Mouse (Mus musculus) MEL (cell line): Measurements from ENCODE around the gene Agbl1. TPM values are rescaled to one million over a fixed set of nuclear protein-coding genes. Genes with fewer than 3 reads are reported as not detected.

Experiments
- DNase-seq: peaks from one replicate; pipeline ENCODE4 v3.0.0; 2011; ENCODE audit warnings: low read depth, low spot score
- H3K27ac ChIP-seq: 2 replicates; pipeline ENCODE4 v1.5.1; 2012; ENCODE audit warnings: low read depth, mild to moderate bottlenecking, control low read depth, low read length, moderate library complexity; ENCODE audit not compliant: control insufficient read depth
- H3K27me3 ChIP-seq, 2 experiments: fragments of 150-350 bp in 1 of 2; sonication (generic) in 1 of 2; 2 replicates each; pipeline ENCODE4 v1.6.1; 2012; ENCODE audit warnings: low read length in 2 of 2, mild to moderate bottlenecking in 2 of 2, improper control_type of control experiment in 1 of 2, moderate library complexity in 1 of 2; ENCODE audit not compliant: insufficient read depth in 2 of 2, control insufficient read depth in 1 of 2
- H3K36me3 ChIP-seq, 2 experiments: 2 replicates each; pipeline ENCODE4 v1.6.1; 2012 to 2014; ENCODE audit warnings: low read length in 2 of 2, improper control_type of control experiment in 1 of 2, inconsistent platforms in 1 of 2, mild to moderate bottlenecking in 1 of 2; ENCODE audit not compliant: insufficient read depth in 2 of 2, control insufficient read depth in 1 of 2
- H3K4me1 ChIP-seq, 2 experiments: fragments of 150-350 bp in 1 of 2; sonication (generic) in 1 of 2; 2 replicates each; pipeline ENCODE4 v1.6.1; 2012; ENCODE audit warnings: low read length in 2 of 2, improper control_type of control experiment in 1 of 2, mild to moderate bottlenecking in 1 of 2; ENCODE audit not compliant: insufficient read depth in 2 of 2, control insufficient read depth in 1 of 2
- H3K4me3 ChIP-seq, 2 experiments: fragments of 150-350 bp in 1 of 2; sonication (generic) in 1 of 2; 2 replicates each; pipeline ENCODE4 v1.5.1; 2012; ENCODE audit warnings: low read depth in 2 of 2, low read length in 2 of 2, mild to moderate bottlenecking in 2 of 2, moderate library complexity in 2 of 2, control low read depth in 1 of 2, improper control_type of control experiment in 1 of 2; ENCODE audit not compliant: control insufficient read depth in 1 of 2, insufficient read depth in 1 of 2
- H3K79me2 ChIP-seq: 2 replicates; pipeline ENCODE4 v1.6.1; 2012; ENCODE audit warnings: mild to moderate bottlenecking, low read length, moderate library complexity; ENCODE audit not compliant: control insufficient read depth, poor library complexity, insufficient read depth
- H3K9ac ChIP-seq: 2 replicates; pipeline ENCODE4 v1.6.1; 2012; ENCODE audit warnings: low read depth, mild to moderate bottlenecking, control low read depth, low read length, moderate library complexity; ENCODE audit not compliant: control insufficient read depth, poor library complexity, severe bottlenecking
- H3K9me3 ChIP-seq: fragments of 150-350 bp; sonication (generic); replicated peaks from 2 replicates; pipeline ENCODE4 v1.6.1; 2012; ENCODE audit warnings: mild to moderate bottlenecking, low read length, improper control_type of control experiment, moderate library complexity; ENCODE audit not compliant: insufficient read depth
- BHLHE40 ChIP-seq: IDR thresholded peaks from 2 replicates; pipeline ENCODE4 v1.6.1; 2012; ENCODE audit warnings: low read depth, mild to moderate bottlenecking, inconsistent platforms, low read length, improper control_type of control experiment, borderline replicate concordance
- CHD2 ChIP-seq: IDR thresholded peaks from 2 replicates; pipeline ENCODE4 v1.6.1; 2011; ENCODE audit warnings: low read length, improper control_type of control experiment
- CTCF ChIP-seq, 3 experiments: IDR thresholded peaks in 2 of 3; conservative IDR thresholded peaks in 1 of 3; 2 replicates each; pipeline ENCODE4 v1.5.1; 2011 to 2012; ENCODE audit warnings: low read length in 3 of 3, low read depth in 2 of 3, mild to moderate bottlenecking in 2 of 3, improper control_type of control experiment in 1 of 3, inconsistent platforms in 1 of 3, mixed read lengths in 1 of 3, moderate library complexity in 1 of 3; ENCODE audit not compliant: control insufficient read depth in 1 of 3, insufficient read depth in 1 of 3, poor library complexity in 1 of 3, severe bottlenecking in 1 of 3
- ELF1 ChIP-seq: IDR thresholded peaks from 2 replicates; pipeline ENCODE4 v1.6.1; 2014; ENCODE audit warnings: low read depth, mild to moderate bottlenecking, inconsistent platforms, low read length, improper control_type of control experiment, moderate library complexity
- HCFC1 ChIP-seq: IDR thresholded peaks from 2 replicates; pipeline ENCODE4 v1.6.1; 2012; ENCODE audit warnings: low read depth, mild to moderate bottlenecking, inconsistent platforms, low read length, improper control_type of control experiment, moderate library complexity
- JUND ChIP-seq: IDR thresholded peaks from 2 replicates; pipeline ENCODE4 v1.6.1; 2011; ENCODE audit warnings: low read depth, mild to moderate bottlenecking, improper control_type of control experiment, low read length
- MAFK ChIP-seq: IDR thresholded peaks from 2 replicates; pipeline ENCODE4 v1.6.1; 2011; ENCODE audit warnings: low read depth, mild to moderate bottlenecking, low read length, improper control_type of control experiment, borderline replicate concordance
- MAX ChIP-seq: IDR thresholded peaks from 2 replicates; pipeline ENCODE4 v1.6.1; 2011; ENCODE audit warnings: low read length, improper control_type of control experiment
- MAZ ChIP-seq: IDR thresholded peaks from 2 replicates; pipeline ENCODE4 v1.6.1; 2012; ENCODE audit warnings: low read depth, mild to moderate bottlenecking, inconsistent platforms, low read length, improper control_type of control experiment
- MXI1 ChIP-seq: IDR thresholded peaks from 2 replicates; pipeline ENCODE4 v1.6.1; 2011; ENCODE audit warnings: mild to moderate bottlenecking, low read depth, low read length, improper control_type of control experiment
- POLR2A ChIP-seq, 2 experiments: IDR thresholded peaks; 2 replicates each; pipeline ENCODE4 v1.6.1; 2011 to 2012; ENCODE audit warnings: low read length in 2 of 2, mild to moderate bottlenecking in 2 of 2, control low read depth in 1 of 2, improper control_type of control experiment in 1 of 2, low read depth in 1 of 2, moderate library complexity in 1 of 2; ENCODE audit not compliant: control insufficient read depth in 1 of 2, insufficient read depth in 1 of 2, poor library complexity in 1 of 2
- SMC3 ChIP-seq: IDR thresholded peaks from 2 replicates; pipeline ENCODE4 v1.6.1; 2011; ENCODE audit warnings: low read depth, low read length, improper control_type of control experiment
- TBP ChIP-seq: IDR thresholded peaks from 2 replicates; pipeline ENCODE4 v1.8.0; 2011; ENCODE audit warnings: low read depth, low read length, improper control_type of control experiment
- TCF12 ChIP-seq: IDR thresholded peaks from 2 replicates; pipeline ENCODE4 v1.6.1; 2014; ENCODE audit warnings: low read depth, mild to moderate bottlenecking, inconsistent platforms, low read length, improper control_type of control experiment, moderate library complexity
- USF1 ChIP-seq: IDR thresholded peaks from 2 replicates; pipeline ENCODE4 v1.6.1; 2014; ENCODE audit warnings: low read depth, mild to moderate bottlenecking, inconsistent platforms, low read length, improper control_type of control experiment, moderate library complexity
- USF2 ChIP-seq, 2 experiments: IDR thresholded peaks; 2 replicates each; pipeline ENCODE4 v1.6.1; 2011 to 2012; ENCODE audit warnings: improper control_type of control experiment in 2 of 2, low read length in 2 of 2, borderline replicate concordance in 1 of 2, inconsistent platforms in 1 of 2, low read depth in 1 of 2, mild to moderate bottlenecking in 1 of 2; ENCODE audit not compliant: insufficient read depth in 1 of 2
- ZC3H11A ChIP-seq: IDR thresholded peaks from 2 replicates; pipeline ENCODE4 v1.6.1; 2012; ENCODE audit warnings: low read depth, mild to moderate bottlenecking, inconsistent platforms, low read length, improper control_type of control experiment
- ZKSCAN1 ChIP-seq: IDR thresholded peaks from 2 replicates; pipeline ENCODE4 v1.6.1; 2012; ENCODE audit warnings: low read depth, mild to moderate bottlenecking, inconsistent platforms, low read length, improper control_type of control experiment, moderate library complexity
- ZMIZ1 ChIP-seq: IDR thresholded peaks from 2 replicates; pipeline ENCODE4 v1.6.1; 2012; ENCODE audit warnings: low read depth, mild to moderate bottlenecking, inconsistent platforms, low read length, improper control_type of control experiment, moderate library complexity
- polyA plus RNA-seq, 2 experiments: library from polyadenylated mRNA; stranded (reverse) in 1 of 2; unstranded in 1 of 2; fragments of >175 nt in 1 of 2; fragments of >200 nt in 1 of 2; gene quantifications; 2 replicates each; pipeline versions ENCODE4 v1.2.1 to v1.2.4; 2012; ENCODE audit warnings: low replicate concordance in 2 of 2, low read depth in 1 of 2; ENCODE audit not compliant: insufficient read length in 2 of 2, insufficient read depth in 1 of 2, missing spikeins in 1 of 2
- total RNA-seq: library from RNA; depleted of rRNA; stranded (reverse); fragments of 300-350 nt; gene quantifications from 2 replicates; pipeline ENCODE4 v1.2.3, GENCODE M21; 2012

Agbl1 gene
- total and polyA plus RNA-seq, 3 experiments: not detected

DNA sequence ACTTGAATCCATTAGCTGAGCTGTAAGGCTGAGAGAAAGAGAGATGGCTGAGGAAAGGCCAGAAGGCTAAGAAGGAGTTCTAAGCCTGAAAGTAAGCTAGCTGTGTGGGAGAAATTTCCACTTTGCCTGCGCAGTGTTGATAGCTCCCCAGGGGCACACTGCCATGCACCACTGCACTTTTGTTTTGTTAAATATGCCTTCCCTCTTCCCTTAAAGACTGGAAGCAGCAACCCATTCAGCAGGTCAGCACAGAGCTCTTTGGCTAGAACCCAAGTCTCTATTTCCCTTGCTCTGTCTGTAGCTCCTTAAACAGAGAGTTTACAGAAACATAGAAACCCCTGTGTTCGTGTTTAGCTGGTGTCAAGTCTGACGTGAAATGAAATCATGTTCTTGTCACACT lies 922.7 kb downstream of the Agbl1 start:
- Histone ChIP-seq H3K9ac (no peak overlapping the region), H3K27ac (no peak overlapping the region), H3K4me1 (no peaks in the 10 kb centered on the region), H3K79me2 (no peaks in the 10 kb centered on the region), H3K27me3 (no peaks in the 10 kb centered on the region), H3K9me3 (no peaks in the 10 kb centered on the region), H3K4me3 (no peak overlapping the region), H3K36me3 (no peaks in the 10 kb centered on the region)
- no peak for DNase-seq
- TF ChIP-seq HCFC1 (no peak), CHD2 (no peak), POLR2A (IDR thresholded peaks at IDR 0.05; ENCODE audit: control insufficient read depth in 1 of 2, insufficient read depth in 1 of 2, low read depth in 1 of 2, low read length in 2 of 2, poor library complexity in 1 of 2) (no peak), MXI1 (no peak), ZMIZ1 (no peak), MAZ (no peak), ELF1 (no peak), JUND (no peak), TBP (no peak), TCF12 (no peak)

DNA sequence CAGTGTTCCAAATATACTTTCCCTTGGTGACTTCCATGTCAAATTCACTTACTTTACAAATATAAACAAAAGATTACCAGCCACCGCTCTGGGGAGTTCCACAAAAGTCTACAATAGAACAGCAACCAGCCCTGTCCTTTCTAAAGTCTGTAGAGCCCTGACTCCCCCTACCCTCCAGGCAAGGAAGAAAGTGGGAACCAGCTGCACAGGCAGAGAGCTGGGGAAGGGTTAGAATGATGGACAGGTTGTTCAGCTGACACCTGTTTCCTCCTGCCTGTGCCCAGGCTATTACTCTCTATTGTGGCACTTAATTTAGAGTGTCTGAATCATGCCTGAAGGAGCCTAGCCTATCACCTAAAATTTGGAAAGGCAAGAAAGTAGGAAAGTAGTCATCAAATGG lies 923.2 kb downstream of the Agbl1 start:
- Histone ChIP-seq H3K36me3 (no peaks in the 10 kb centered on the region), H3K4me3 (no peak overlapping the region), H3K79me2 (no peaks in the 10 kb centered on the region), H3K27me3 (no peaks in the 10 kb centered on the region), H3K4me1 (no peaks in the 10 kb centered on the region), H3K9me3 (no peaks in the 10 kb centered on the region), H3K27ac (no peak overlapping the region), H3K9ac (no peak overlapping the region)
- no peak for TF ChIP-seq MAX
- no peak for TF ChIP-seq ZKSCAN1
- TF ChIP-seq USF2 (IDR thresholded peaks at IDR 0.05; ENCODE audit: borderline replicate concordance in 1 of 2, insufficient read depth in 1 of 2, low read depth in 1 of 2, low read length in 2 of 2): no peak
- TF ChIP-seq POLR2A (IDR thresholded peaks at IDR 0.05; ENCODE audit: control insufficient read depth in 1 of 2, insufficient read depth in 1 of 2, low read depth in 1 of 2, low read length in 2 of 2, poor library complexity in 1 of 2): no peak
- no peak for TF ChIP-seq BHLHE40
- TF ChIP-seq ZC3H11A: no peak
- no peak for TF ChIP-seq SMC3
- no peak for TF ChIP-seq MAFK
- TF ChIP-seq HCFC1: no peak
- no peak for TF ChIP-seq CHD2
- TF ChIP-seq TBP: no peak
- no peak for TF ChIP-seq USF1
- no peak for TF ChIP-seq CTCF (IDR thresholded peaks at IDR 0.05 in 2 of 3, conservative IDR thresholded peaks at IDR 0.05 in 1 of 3; ENCODE audit: control insufficient read depth in 1 of 3, insufficient read depth in 1 of 3, low read depth in 2 of 3, low read length in 3 of 3, poor library complexity in 1 of 3, severe bottlenecking in 1 of 3)
- DNase-seq: no peak
